Mouse (Mus musculus) C2C12 (cell line): ENCODE measurements around the gene Ncf1. TPM values are rescaled to one million over a fixed set of nuclear protein-coding genes. Genes with fewer than 3 reads are reported as not detected.

Experiments used
- H3K27me3 ChIP-seq: one replicate; pipeline ENCODE4 v1.6.1; 2011; ENCODE audit not compliant: control insufficient read depth, insufficient read depth, insufficient read length
- H3K36me3 ChIP-seq: one replicate; pipeline ENCODE4 v1.6.1; 2011; ENCODE audit not compliant: control insufficient read depth, insufficient read depth
- H3K4me3 ChIP-seq: one replicate; pipeline ENCODE4 v1.5.1; 2011; ENCODE audit warnings: mild to moderate bottlenecking, control low read depth; ENCODE audit not compliant: poor library complexity, insufficient read depth, severe bottlenecking
- H3K79me2 ChIP-seq: one replicate; pipeline ENCODE4 v1.6.1; 2011; ENCODE audit not compliant: control insufficient read depth, insufficient read depth
- H3K79me3 ChIP-seq: one replicate; pipeline ENCODE4 v1.6.1; 2011; ENCODE audit warnings: low read depth, control low read depth
- H3ac ChIP-seq: one replicate; pipeline ENCODE3; 2011; ENCODE audit warnings: low read depth; ENCODE audit not compliant: control insufficient read depth, insufficient read length
- CEBPB ChIP-seq: IDR thresholded peaks from one replicate; pipeline ENCODE4 v1.6.1; 2011; ENCODE audit warnings: low read depth, mild to moderate bottlenecking, control low read depth, moderate library complexity
- CTCF ChIP-seq: IDR thresholded peaks from one replicate; pipeline ENCODE4 v1.5.1; 2011; ENCODE audit not compliant: control insufficient read depth, insufficient read depth, insufficient read length
- FOSL1 ChIP-seq: IDR thresholded peaks from one replicate; pipeline ENCODE4 v1.8.0; 2011; ENCODE audit warnings: mild to moderate bottlenecking, low read length; ENCODE audit not compliant: poor library complexity, insufficient read depth, severe bottlenecking
- MAX ChIP-seq: IDR thresholded peaks from one replicate; pipeline ENCODE4 v1.6.1; 2011; ENCODE audit warnings: mild to moderate bottlenecking, control low read depth
- MYOD1 ChIP-seq: IDR thresholded peaks from one replicate; pipeline ENCODE4 v1.6.1; 2011; ENCODE audit warnings: low read depth; ENCODE audit not compliant: control insufficient read depth, insufficient read length
- MYOG ChIP-seq: IDR thresholded peaks from one replicate; pipeline ENCODE4 v1.6.1; 2011; ENCODE audit not compliant: control insufficient read depth, insufficient read length; ENCODE audit errors: extremely low read depth
- USF1 ChIP-seq: IDR thresholded peaks from one replicate; pipeline ENCODE4 v1.6.1; 2011; ENCODE audit warnings: low read depth, mild to moderate bottlenecking, control low read depth, moderate library complexity
- polyA plus RNA-seq: library from polyadenylated mRNA; unstranded; fragments of >200 nt; fragmentation: generic; extraction: Trizol; gene quantifications from one replicate; pipeline ENCODE4 v1.2.1, GENCODE M21; 2012; ENCODE audit warnings: missing spikeins

The Ncf1 gene
- polyA plus RNA-seq, 1 experiment = 0.01 TPM

- H3ac ChIP-seq = no peak overlapping the region
- H3K79me3 ChIP-seq = no peaks in the 10 kb centered on the region
- H3K79me2 ChIP-seq = no peaks in the 10 kb centered on the region
- H3K36me3 ChIP-seq = peaks cover 2% of the 10 kb centered on the region
- no peak overlapping the region for H3K4me3 ChIP-seq
- H3K27me3 ChIP-seq = no peaks in the 10 kb centered on the region
- TF ChIP-seq MYOG = no peak
- no peak for TF ChIP-seq MAX
- TF ChIP-seq CEBPB = no peak
- TF ChIP-seq USF1 = no peak
- no peak for TF ChIP-seq FOSL1
- TF ChIP-seq MYOD1 = no peak
- TF ChIP-seq CTCF = no peak
Observed at GRCm38 (mm10) chr5:134193664-134194063, 35.8 kb downstream of the Ncf1 start.

- H3K4me3 ChIP-seq = no peak overlapping the region
- H3K79me2 ChIP-seq = peaks cover 2% of the 10 kb centered on the region
- peaks cover 4% of the 10 kb centered on the region for H3K79me3 ChIP-seq
- TF ChIP-seq MYOG (no peak), USF1 (no peak), FOSL1 (no peak), CTCF (no peak), CEBPB (no peak), MYOD1 (no peak), MAX (no peak)
- no peaks in the 10 kb centered on the region for H3K27me3 ChIP-seq
- no peaks in the 10 kb centered on the region for H3K36me3 ChIP-seq
- no peak overlapping the region for H3ac ChIP-seq
Observed at GRCm38 (mm10) chr5:134188571-134188970, 40.9 kb downstream of the Ncf1 start.

- Histone ChIP-seq H3K27me3 (no peaks in the 10 kb centered on the region), H3K4me3 (no peak overlapping the region), H3K79me3 (peaks cover 9% of the 10 kb centered on the region), H3K79me2 (peaks cover 16% of the 10 kb centered on the region), H3K36me3 (no peaks in the 10 kb centered on the region), H3ac (no peak overlapping the region)
- TF ChIP-seq CTCF (peak; percentile 45), MYOG (no peak)
Observed at GRCm38 (mm10) chr5:134186961-134187731, 42.3 kb downstream of the Ncf1 start.

- no peak for TF ChIP-seq CEBPB
- TF ChIP-seq FOSL1 = no peak
- no peak for TF ChIP-seq MYOD1
- TF ChIP-seq MYOG = no peak
- TF ChIP-seq CTCF = no peak
- TF ChIP-seq MAX = no peak
- TF ChIP-seq USF1 = no peak
- H3K27me3 ChIP-seq = no peaks in the 10 kb centered on the region
- H3K36me3 ChIP-seq = no peaks in the 10 kb centered on the region
- no peak overlapping the region for H3ac ChIP-seq
- peaks cover 16% of the 10 kb centered on the region for H3K79me2 ChIP-seq
- H3K79me3 ChIP-seq = peaks cover 9% of the 10 kb centered on the region
- H3K4me3 ChIP-seq = no peak overlapping the region
Observed at GRCm38 (mm10) chr5:134186059-134186458, 43.4 kb downstream of the Ncf1 start.

GRCm38 (mm10) chr5:134183880-134184808, 45.3 kb downstream of the Ncf1 start, which contains the start of gene Gtf2ird2:
Gtf2ird2 (plus strand) TSS chr5:134184019.
- no peaks in the 10 kb centered on the region for H3K27me3 ChIP-seq
- TF ChIP-seq CEBPB = no peak
- TF ChIP-seq MAX = peak; percentile 99
- no peak for TF ChIP-seq FOSL1
- no peak for TF ChIP-seq MYOG
- TF ChIP-seq USF1 = peak; percentile 85
- no peak for TF ChIP-seq CTCF
- TF ChIP-seq MYOD1 = no peak
- H3K79me2 ChIP-seq = peaks cover 16% of the 10 kb centered on the region

More at GRCm38 (mm10) chr5:134183880-134184808, 45.3 kb downstream of the Ncf1 start, which contains the start of gene Gtf2ird2:
- peak within 1 kb of the TSS; percentile 86 for H3ac ChIP-seq
- H3K79me3 ChIP-seq = peaks cover 9% of the 10 kb centered on the region
- peak within 1 kb of the TSS; percentile 61 for H3K4me3 ChIP-seq
- no peaks in the 10 kb centered on the region for H3K36me3 ChIP-seq
